Mouse (Mus musculus): ENCODE data around the gene Ascc2.

GRCm38 (mm10) chr11:4720393-4720792 is 82.8 kb downstream of the Ascc2 start:
- TF ChIP-seq CTCF (IDR thresholded peaks at IDR 0.05; ENCODE audit: low read depth, low read length) (no peak), POLR2A (IDR thresholded peaks at IDR 0.05; ENCODE audit: insufficient read depth, low read length) (no peak), EP300 (IDR thresholded peaks at IDR 0.05; ENCODE audit: insufficient read depth, low read depth, low read length) (no peak)

All from ES-Bruce4 (cell line).